Mouse (Mus musculus): ENCODE data around the gene Rsad1.

Rsad1 gene

GRCm38 (mm10) chr11:94548888-94549690 is at the start of gene Rsad1:
Gene Rsad1 (minus strand): TSS chr11:94549255.
- DNase-seq (ENCODE audit: low read depth, low spot score), result peak; percentile 93

GRCm38 (mm10) chr11:94598437-94599120 is 49.5 kb upstream of the Rsad1 start:
- DNase-seq (ENCODE audit: low read depth, low spot score), result no peak

GRCm38 (mm10) chr11:94597319-94597718 is 48.3 kb upstream of the Rsad1 start:
- DNase-seq (ENCODE audit: low read depth, low spot score), result no peak

GRCm38 (mm10) chr11:94596311-94596852 is 47.3 kb upstream of the Rsad1 start:
- DNase-seq (ENCODE audit: low read depth, low spot score), result peak; percentile 70

GRCm38 (mm10) chr11:94587511-94587910 is 38.5 kb upstream of the Rsad1 start:
- peak; percentile 29 for DNase-seq (ENCODE audit: low read depth, low spot score)

GRCm38 (mm10) chr11:94585091-94585490 is 36.0 kb upstream of the Rsad1 start:
- DNase-seq (ENCODE audit: low read depth, low spot score), result no peak

GRCm38 (mm10) chr11:94580111-94580740 is 31.2 kb upstream of the Rsad1 start:
- peak; percentile 68 for DNase-seq (ENCODE audit: low read depth, low spot score)

GRCm38 (mm10) chr11:94576361-94576760 is 27.3 kb upstream of the Rsad1 start:
- DNase-seq (ENCODE audit: low read depth, low spot score), result no peak

- DNase-seq (ENCODE audit: low read depth, low spot score), result no peak
Measured at GRCm38 (mm10) chr11:94575036-94575435, 26.0 kb upstream of the Rsad1 start.

- peak; percentile 25 for DNase-seq (ENCODE audit: low read depth, low spot score)
Measured at GRCm38 (mm10) chr11:94574560-94574959, 25.5 kb upstream of the Rsad1 start.

- no peak for DNase-seq (ENCODE audit: low read depth, low spot score)
Measured at GRCm38 (mm10) chr11:94571850-94572249, 22.8 kb upstream of the Rsad1 start.

GRCm38 (mm10) chr11:94570612-94571011 is 21.6 kb upstream of the Rsad1 start:
- DNase-seq (ENCODE audit: low read depth, low spot score), result no peak

- no peak for DNase-seq (ENCODE audit: low read depth, low spot score)
Measured at GRCm38 (mm10) chr11:94567326-94567725, 18.3 kb upstream of the Rsad1 start.

- DNase-seq (ENCODE audit: low read depth, low spot score), result no peak
Measured at GRCm38 (mm10) chr11:94566534-94566933, 17.5 kb upstream of the Rsad1 start.

- DNase-seq (ENCODE audit: low read depth, low spot score), result peak; percentile 42
Measured at GRCm38 (mm10) chr11:94565151-94565479, 16.1 kb upstream of the Rsad1 start.

GRCm38 (mm10) chr11:94564437-94565150 is 15.5 kb upstream of the Rsad1 start, which contains the start of gene Chad:
Gene Chad (plus strand): TSS chr11:94565047.
- peak; percentile 57 for DNase-seq (ENCODE audit: low read depth, low spot score)

- no peak for DNase-seq (ENCODE audit: low read depth, low spot score)
Measured at GRCm38 (mm10) chr11:94563821-94564220, 14.8 kb upstream of the Rsad1 start.

- no peak for DNase-seq (ENCODE audit: low read depth, low spot score)
Measured at GRCm38 (mm10) chr11:94563383-94563782, 14.3 kb upstream of the Rsad1 start.

GRCm38 (mm10) chr11:94558226-94558625 is 9.2 kb upstream of the Rsad1 start:
- no peak for DNase-seq (ENCODE audit: low read depth, low spot score)

GRCm38 (mm10) chr11:94550442-94550744 is 1.3 kb upstream of the Rsad1 start:
- DNase-seq (ENCODE audit: low read depth, low spot score), result no peak

- no peak for DNase-seq (ENCODE audit: low read depth, low spot score)
Measured at GRCm38 (mm10) chr11:94549691-94550441, 811 bp upstream of the Rsad1 start.

All from ZHBTc4 (cell line).